Mouse (Mus musculus): ENCODE measurements around the gene Usp47. TPM values are rescaled to one million over a fixed set of nuclear protein-coding genes. Genes with fewer than 3 reads are reported as not detected.

Gene Usp47
- total RNA-seq (2021) = 10 to 100 TPM; 78.0 to 90.2 TPM
- 15.7 and 33.8 TPM in 2 replicates for polyA plus RNA-seq (2012; rRNA removed)
- long read RNA-seq, full-length matches to known transcripts = 112 of 165 reads
- long read RNA-seq, partial matches to known transcripts = 12 of 165 reads
- long read RNA-seq, other reads (novel, unspliced or antisense) = 41 of 165 reads

DNA sequence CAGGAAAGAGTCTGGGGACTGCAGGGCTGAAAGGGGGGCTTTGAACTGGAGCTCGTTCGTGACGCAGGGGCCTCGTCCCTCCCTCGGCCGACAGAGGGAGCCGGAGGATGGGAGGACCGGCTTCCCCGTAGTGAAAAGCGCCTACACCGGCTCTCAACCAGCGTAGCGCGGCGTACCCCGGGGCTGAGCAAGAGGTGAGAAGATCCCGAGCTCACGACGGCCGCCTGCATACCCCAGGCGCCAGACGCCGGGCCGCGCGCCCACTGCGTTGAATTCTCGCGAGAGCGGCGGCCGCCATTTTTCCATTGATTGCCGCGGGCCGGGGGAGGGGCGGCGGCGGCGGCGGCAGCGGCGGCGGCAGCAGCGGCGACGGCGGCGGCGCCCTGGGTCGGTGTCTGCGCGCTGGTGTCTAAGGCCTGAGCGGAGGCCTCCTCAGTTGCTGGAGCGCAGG lies at the start of gene Usp47:
Gene Usp47 (plus strand): TSS at position 355 of the 451 bp plus-strand sequence.
- peaks cover 11% of the 10 kb centered on the region for H3K4me1 ChIP-seq (ENCODE audit: control insufficient read depth, insufficient read depth, low read length)
- peak within 1 kb of the TSS; percentile 86 for H3K27ac ChIP-seq
- WGBS = under 1% methylated on average over 44 of the region's 54 CpGs
- H3K4me3 ChIP-seq = peak within 1 kb of the TSS; percentile 86
- H3K9ac ChIP-seq (ENCODE audit: low read depth, low read length) = peak within 1 kb of the TSS; percentile 100
- DNase-seq = peak; percentile 90 to 92
- peak; percentile 32; the same call in 1 of the 2 replicates for TF ChIP-seq EP300 (IDR thresholded peaks at IDR 0.05; ENCODE audit: insufficient read depth, low read depth, low read length)
- peak; percentile 86 for TF ChIP-seq CTCF (IDR thresholded peaks at IDR 0.05)
- peak; percentile 69 for TF ChIP-seq POLR2A (IDR thresholded peaks at IDR 0.05; ENCODE audit: insufficient read depth, low read depth, low read length)
- intact Hi-C loops (cut with DNase I) = loop anchor here (5.0 kb wide), 1 partner anchor 54 kb away; no protein-coding TSS in a partner anchor
- H3K36me3 ChIP-seq (ENCODE audit: control insufficient read depth, insufficient read depth, low read length) = peaks cover 31% of the 10 kb centered on the region
- H3K27me3 ChIP-seq (ENCODE audit: control insufficient read depth, insufficient read depth, low read length) = no peaks in the 10 kb centered on the region
- peaks cover 7% of the 10 kb centered on the region for H3K79me2 ChIP-seq (replicated peaks; ENCODE audit: control insufficient read depth, insufficient read depth, low read length)

DNA sequence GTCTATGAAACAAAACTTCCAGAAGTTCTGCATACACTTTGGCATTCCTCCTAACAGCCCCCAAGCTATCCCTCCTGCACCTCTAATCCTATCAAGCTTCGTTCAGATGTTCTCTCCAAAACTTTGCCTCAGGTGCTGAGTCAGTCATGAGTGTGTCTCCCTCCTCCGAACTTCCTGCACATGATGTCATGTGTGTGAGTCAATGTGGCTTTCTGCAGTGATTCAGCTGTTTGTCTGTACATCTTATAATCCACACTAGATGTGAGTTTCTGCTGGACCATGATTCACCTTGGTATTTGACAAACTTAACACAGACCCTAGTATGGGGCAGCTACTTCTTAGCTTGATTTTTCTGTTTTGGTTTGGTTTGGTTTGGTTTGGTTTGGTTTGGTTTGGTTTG lies 46.9 kb upstream of the Usp47 start:
- Histone ChIP-seq H3K4me3 (no peak overlapping the region), H3K27ac (no peak overlapping the region), H3K4me1 (ENCODE audit: control insufficient read depth, insufficient read depth, low read length) (no peaks in the 10 kb centered on the region), H3K27me3 (ENCODE audit: control insufficient read depth, insufficient read depth, low read length) (no peaks in the 10 kb centered on the region), H3K36me3 (ENCODE audit: control insufficient read depth, insufficient read depth, low read length) (no peaks in the 10 kb centered on the region), H3K9ac (ENCODE audit: low read depth, low read length) (no peak overlapping the region), H3K79me2 (replicated peaks; ENCODE audit: control insufficient read depth, insufficient read depth, low read length) (no peaks in the 10 kb centered on the region)
- TF ChIP-seq POLR2A (IDR thresholded peaks at IDR 0.05; ENCODE audit: insufficient read depth, low read depth, low read length) (no peak), CTCF (IDR thresholded peaks at IDR 0.05) (no peak), EP300 (IDR thresholded peaks at IDR 0.05; ENCODE audit: insufficient read depth, low read depth, low read length) (no peak)
- WGBS = 59% methylated on average over 2 of the region's 2 CpGs
- DNase-seq = no peak
- intact Hi-C loops (cut with DNase I) = no loop called here

GRCm38 (mm10) chr7:111977871-111978270 lies 45.4 kb upstream of the Usp47 start:
- no peak for DNase-seq
- Histone ChIP-seq H3K4me1 (ENCODE audit: control insufficient read depth, insufficient read depth, low read length) (no peaks in the 10 kb centered on the region), H3K4me3 (no peak overlapping the region), H3K27me3 (ENCODE audit: control insufficient read depth, insufficient read depth, low read length) (no peaks in the 10 kb centered on the region), H3K9ac (ENCODE audit: low read depth, low read length) (no peak overlapping the region), H3K27ac (no peak overlapping the region), H3K79me2 (replicated peaks; ENCODE audit: control insufficient read depth, insufficient read depth, low read length) (no peaks in the 10 kb centered on the region), H3K36me3 (ENCODE audit: control insufficient read depth, insufficient read depth, low read length) (no peaks in the 10 kb centered on the region)
- TF ChIP-seq EP300 (IDR thresholded peaks at IDR 0.05; ENCODE audit: insufficient read depth, low read depth, low read length) = no peak
- TF ChIP-seq CTCF (IDR thresholded peaks at IDR 0.05) = no peak
- TF ChIP-seq POLR2A (IDR thresholded peaks at IDR 0.05; ENCODE audit: insufficient read depth, low read depth, low read length) = no peak
- intact Hi-C loops (cut with DNase I) = no loop called here
- 62% methylated on average over 3 of the region's 3 CpGs for WGBS

DNA sequence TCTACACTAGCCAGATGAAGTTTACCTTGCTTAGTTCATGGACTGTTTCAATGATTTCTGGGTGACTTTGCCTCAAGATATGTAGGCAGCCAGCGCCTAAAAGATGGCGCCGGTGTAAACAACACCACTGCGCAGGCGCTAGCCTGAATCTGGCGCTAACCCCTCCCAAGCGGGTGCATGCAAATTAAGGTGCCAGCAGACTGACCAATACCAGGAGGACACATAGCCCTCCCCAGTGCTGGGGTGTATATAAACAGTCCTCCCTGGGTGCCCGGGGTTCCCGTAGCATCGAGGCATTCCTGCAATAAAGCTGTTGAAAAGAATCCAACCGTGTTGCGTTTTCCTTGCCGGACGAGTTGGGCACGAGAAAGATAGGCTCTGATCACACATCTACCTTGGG lies 41.0 kb upstream of the Usp47 start:
- intact Hi-C loops (cut with DNase I) = no loop called here
- no peaks in the 10 kb centered on the region for H3K4me1 ChIP-seq (ENCODE audit: control insufficient read depth, insufficient read depth, low read length)
- H3K27ac ChIP-seq = no peak overlapping the region
- H3K36me3 ChIP-seq (ENCODE audit: control insufficient read depth, insufficient read depth, low read length) = no peaks in the 10 kb centered on the region
- no peak for DNase-seq
- H3K27me3 ChIP-seq (ENCODE audit: control insufficient read depth, insufficient read depth, low read length) = no peaks in the 10 kb centered on the region
- H3K9ac ChIP-seq (ENCODE audit: low read depth, low read length) = no peak overlapping the region
- no peaks in the 10 kb centered on the region for H3K79me2 ChIP-seq (replicated peaks; ENCODE audit: control insufficient read depth, insufficient read depth, low read length)
- no peak overlapping the region for H3K4me3 ChIP-seq
- 94% methylated on average over 15 of the region's 15 CpGs for WGBS
- TF ChIP-seq POLR2A (IDR thresholded peaks at IDR 0.05; ENCODE audit: insufficient read depth, low read depth, low read length) = no peak
- no peak for TF ChIP-seq CTCF (IDR thresholded peaks at IDR 0.05)
- TF ChIP-seq EP300 (IDR thresholded peaks at IDR 0.05; ENCODE audit: insufficient read depth, low read depth, low read length) = no peak

DNA sequence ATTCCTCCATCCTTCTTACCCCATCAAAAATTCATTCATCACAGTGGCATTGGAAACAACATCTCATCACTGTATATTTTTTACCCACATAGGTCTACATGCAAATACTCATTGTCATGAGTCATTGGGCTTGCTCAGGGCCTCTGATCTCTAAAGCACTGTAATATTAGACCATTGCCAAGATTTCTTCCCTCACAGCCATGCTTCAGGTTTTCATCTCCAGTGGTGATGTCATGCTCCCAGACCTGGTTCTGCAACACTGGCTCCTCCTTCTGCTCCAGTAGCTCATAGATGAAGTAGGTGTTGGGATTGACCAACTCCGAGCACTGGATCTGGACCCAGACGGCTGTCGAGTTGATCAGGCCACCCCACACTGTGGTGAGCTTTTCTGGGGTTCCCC lies 38.8 kb upstream of the Usp47 start:
- no peak for DNase-seq
- Histone ChIP-seq H3K4me1 (ENCODE audit: control insufficient read depth, insufficient read depth, low read length) (no peaks in the 10 kb centered on the region), H3K9ac (ENCODE audit: low read depth, low read length) (no peak overlapping the region), H3K27ac (no peak overlapping the region), H3K79me2 (replicated peaks; ENCODE audit: control insufficient read depth, insufficient read depth, low read length) (no peaks in the 10 kb centered on the region), H3K4me3 (no peak overlapping the region), H3K36me3 (ENCODE audit: control insufficient read depth, insufficient read depth, low read length) (no peaks in the 10 kb centered on the region), H3K27me3 (ENCODE audit: control insufficient read depth, insufficient read depth, low read length) (no peaks in the 10 kb centered on the region)
- intact Hi-C loops (cut with DNase I) = no loop called here
- 97% methylated on average over 3 of the region's 3 CpGs for WGBS
- TF ChIP-seq EP300 (IDR thresholded peaks at IDR 0.05; ENCODE audit: insufficient read depth, low read depth, low read length) (no peak), CTCF (IDR thresholded peaks at IDR 0.05) (no peak)

DNA sequence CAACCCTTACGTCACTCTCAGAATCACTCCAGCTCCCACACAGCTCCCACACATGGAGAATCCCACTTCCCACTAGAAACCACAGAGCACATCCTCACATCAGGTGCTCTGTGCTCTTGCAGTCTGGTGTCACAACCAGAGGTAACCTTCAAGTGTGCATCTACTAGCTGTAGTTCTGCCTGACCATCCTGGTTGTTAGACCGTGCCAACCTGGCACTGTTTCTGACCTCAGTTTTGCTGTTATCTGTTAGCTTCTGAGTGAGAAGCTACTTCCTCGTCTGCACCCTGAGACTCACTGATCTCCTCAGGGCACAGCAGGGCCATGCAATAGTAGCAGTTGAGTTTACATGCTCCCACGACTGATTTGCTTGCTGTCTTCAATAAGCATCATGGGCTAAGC lies 38.0 kb upstream of the Usp47 start:
- no peaks in the 10 kb centered on the region for H3K27me3 ChIP-seq (ENCODE audit: control insufficient read depth, insufficient read depth, low read length)
- no peak overlapping the region for H3K27ac ChIP-seq
- WGBS = 75% methylated on average over 4 of the region's 4 CpGs
- DNase-seq = no peak
- H3K4me1 ChIP-seq (ENCODE audit: control insufficient read depth, insufficient read depth, low read length) = no peaks in the 10 kb centered on the region
- H3K4me3 ChIP-seq = no peak overlapping the region
- H3K9ac ChIP-seq (ENCODE audit: low read depth, low read length) = no peak overlapping the region
- intact Hi-C loops (cut with DNase I) = no loop called here
- no peak for TF ChIP-seq POLR2A (IDR thresholded peaks at IDR 0.05; ENCODE audit: insufficient read depth, low read depth, low read length)
- no peak for TF ChIP-seq CTCF (IDR thresholded peaks at IDR 0.05)
- TF ChIP-seq EP300 (IDR thresholded peaks at IDR 0.05; ENCODE audit: insufficient read depth, low read depth, low read length) = no peak
- no peaks in the 10 kb centered on the region for H3K36me3 ChIP-seq (ENCODE audit: control insufficient read depth, insufficient read depth, low read length)
- no peaks in the 10 kb centered on the region for H3K79me2 ChIP-seq (replicated peaks; ENCODE audit: control insufficient read depth, insufficient read depth, low read length)
